Mouse (Mus musculus) hindbrain, embryonic 16.5 days (tissue): ENCODE measurements around the gene Zfp266. TPM values are rescaled to one million over a fixed set of nuclear protein-coding genes. Genes with fewer than 3 reads are reported as not detected.
"Not testable (repeated sequence)": the region's sequence is repeated elsewhere in the genome, so short reads cannot be mapped to it uniquely, and the experiment has no call there.

Experiments used
- ATAC-seq: fragments of 200-750 bp; cut with Nextera tagmentation; 2 replicates; pipeline ENCODE4 v1.8.0; 2017; ENCODE audit warnings: moderate TSS enrichment, moderate library complexity
- H3K27ac ChIP-seq: fragments of 300-500 bp; sonication (generic); 2 replicates; pipeline ENCODE4 v1.5.1; 2014; ENCODE audit warnings: low read depth, mild to moderate bottlenecking, control low read depth, low read length, moderate library complexity
- H3K27me3 ChIP-seq: fragments of 300-500 bp; sonication (generic); replicated peaks from 2 replicates; pipeline ENCODE4 v1.6.1; 2014; ENCODE audit warnings: low read length; ENCODE audit not compliant: control insufficient read depth, insufficient read depth
- H3K36me3 ChIP-seq: fragments of 300-500 bp; sonication (generic); 2 replicates; pipeline ENCODE4 v1.6.1; 2014; ENCODE audit warnings: mild to moderate bottlenecking, low read length, moderate library complexity, mixed read lengths; ENCODE audit not compliant: control insufficient read depth, insufficient read depth
- H3K4me1 ChIP-seq: fragments of 300-500 bp; sonication (generic); 2 replicates; pipeline ENCODE4 v1.6.1; 2014; ENCODE audit warnings: low read depth, low read length; ENCODE audit not compliant: control insufficient read depth, insufficient read depth
- H3K4me2 ChIP-seq: fragments of 300-500 bp; sonication (generic); 2 replicates; pipeline ENCODE4 v1.6.1; 2014; ENCODE audit warnings: mild to moderate bottlenecking, low read length, control low read depth, moderate library complexity
- H3K4me3 ChIP-seq: fragments of 300-500 bp; sonication (generic); 2 replicates; pipeline ENCODE4 v1.5.1; 2014; ENCODE audit warnings: mild to moderate bottlenecking, low read length, control low read depth, moderate library complexity
- H3K9ac ChIP-seq: fragments of 300-500 bp; sonication (generic); 2 replicates; pipeline ENCODE4 v1.6.1; 2014; ENCODE audit warnings: low read depth, mild to moderate bottlenecking, control low read depth, low read length, moderate library complexity
- H3K9me3 ChIP-seq: fragments of 300-500 bp; sonication (generic); 2 replicates; pipeline ENCODE4 v1.6.1; 2014; ENCODE audit warnings: mild to moderate bottlenecking, low read length, moderate library complexity; ENCODE audit not compliant: control insufficient read depth
- WGBS: fragments of 180-500 bp; shearing (Covaris S2); extraction: QIAGEN DNeasy Blood & Tissue Kit; methylation state at CpG from one replicate; pipeline ENCODE4 v1.1.7; 2014; 5-methylcytosine and 5-hydroxymethylcytosine counted together
- polyA plus RNA-seq: library from polyadenylated mRNA; unstranded; fragments of >200 nt; fragmentation: Nextera tagmentation; extraction: Ambion mirVana; gene quantifications from 2 replicates; pipeline ENCODE4 v1.2.1, GENCODE M21; 2015

The Zfp266 gene
- 84.6 and 91.4 TPM in 2 replicates for polyA plus RNA-seq

DNA sequence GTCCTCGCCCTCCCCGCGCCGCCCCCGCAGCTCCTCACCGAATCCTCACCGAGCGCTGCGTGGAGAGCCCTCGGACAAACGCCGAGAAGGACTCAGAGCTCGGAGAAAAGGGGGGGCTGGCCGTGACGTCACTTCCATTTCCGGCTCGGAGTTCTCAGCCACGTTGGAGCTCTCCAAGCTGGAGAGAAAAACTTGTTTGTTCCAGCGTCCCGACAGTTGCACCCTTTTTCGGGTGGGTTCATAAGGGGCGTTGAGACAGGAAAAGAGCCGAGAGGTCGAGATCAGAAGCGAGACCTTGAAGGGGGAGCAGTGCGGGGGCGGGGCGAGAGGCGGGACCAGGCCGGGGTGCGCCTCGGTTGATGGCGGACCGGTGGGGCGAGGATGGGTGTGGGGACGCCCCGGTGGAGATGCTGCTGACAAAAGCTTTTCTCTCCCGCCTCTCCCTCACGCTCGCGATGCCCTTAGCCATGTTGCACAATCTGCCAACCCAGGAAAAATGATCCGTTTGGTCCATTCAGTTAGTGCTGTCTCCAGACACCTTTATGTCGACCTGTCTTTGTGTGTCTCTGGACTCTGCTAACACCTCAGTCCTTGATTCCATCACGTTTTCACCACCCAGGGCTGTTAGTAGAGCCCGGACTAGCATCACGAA is at the start of gene Zfp266:
Zfp266 (minus strand) TSS at position 112 of the 652 bp plus-strand sequence.
- Histone ChIP-seq H3K9ac (peak within 1 kb of the TSS; percentile 97), H3K27ac (peak within 1 kb of the TSS; percentile 98), H3K36me3 (no peaks in the 10 kb centered on the region), H3K4me3 (peak within 1 kb of the TSS; percentile 95), H3K4me1 (peaks cover 28% of the 10 kb centered on the region), H3K27me3 (no peaks in the 10 kb centered on the region), H3K4me2 (peak within 1 kb of the TSS; percentile 85), H3K9me3 (no peaks in the 10 kb centered on the region)
- peak; percentile 96 for ATAC-seq
- 0% methylated on average over 43 of the region's 46 CpGs for WGBS

- not testable (repeated sequence) for H3K4me1 ChIP-seq, H3K27ac ChIP-seq, H3K36me3 ChIP-seq, H3K4me2 ChIP-seq, H3K4me3 ChIP-seq, H3K27me3 ChIP-seq, H3K9ac ChIP-seq, ATAC-seq, H3K9me3 ChIP-seq
- 80% methylated on average over 3 of the region's 3 CpGs for WGBS
Observed at GRCm38 (mm10) chr9:20565326-20566030, 44.3 kb upstream of the Zfp266 start.

DNA sequence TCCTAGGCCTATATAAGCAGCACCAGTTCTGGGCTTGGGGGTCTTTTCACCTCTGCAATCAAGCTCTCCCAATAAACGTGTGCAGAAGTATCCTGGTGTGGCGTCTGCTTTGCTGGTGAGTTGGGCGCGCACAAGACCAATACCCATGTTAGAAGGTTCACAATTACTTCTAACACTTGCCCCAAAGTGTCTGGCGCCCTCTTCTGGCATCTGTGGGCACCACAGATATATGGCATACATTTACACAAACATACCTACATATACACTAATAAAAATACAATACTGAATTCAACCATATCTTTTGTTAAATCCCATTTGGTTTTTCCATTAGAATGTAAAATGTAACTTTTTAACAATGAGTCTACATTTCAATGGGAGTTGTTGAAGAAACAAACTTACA is 41.0 kb upstream of the Zfp266 start:
- Histone ChIP-seq H3K9me3 (no peaks in the 10 kb centered on the region), H3K4me3 (no peak overlapping the region), H3K4me1 (no peaks in the 10 kb centered on the region), H3K27ac (no peak overlapping the region), H3K9ac (no peak overlapping the region), H3K27me3 (no peaks in the 10 kb centered on the region), H3K36me3 (no peaks in the 10 kb centered on the region), H3K4me2 (no peak overlapping the region)
- ATAC-seq = no peak
- WGBS = 87% methylated on average over 5 of the region's 5 CpGs

GRCm38 (mm10) chr9:20552698-20553097 is 31.5 kb upstream of the Zfp266 start:
- no peak for ATAC-seq
- no peaks in the 10 kb centered on the region for H3K4me1 ChIP-seq
- no peak overlapping the region for H3K9ac ChIP-seq
- no peak overlapping the region for H3K27ac ChIP-seq
- WGBS = 80% methylated on average over 1 of the region's 1 CpGs
- H3K4me3 ChIP-seq = no peak overlapping the region
- H3K9me3 ChIP-seq = no peaks in the 10 kb centered on the region
- no peak overlapping the region for H3K4me2 ChIP-seq
- peaks cover 2% of the 10 kb centered on the region; the same call in 1 of the 2 replicates for H3K27me3 ChIP-seq
- H3K36me3 ChIP-seq = no peaks in the 10 kb centered on the region

DNA sequence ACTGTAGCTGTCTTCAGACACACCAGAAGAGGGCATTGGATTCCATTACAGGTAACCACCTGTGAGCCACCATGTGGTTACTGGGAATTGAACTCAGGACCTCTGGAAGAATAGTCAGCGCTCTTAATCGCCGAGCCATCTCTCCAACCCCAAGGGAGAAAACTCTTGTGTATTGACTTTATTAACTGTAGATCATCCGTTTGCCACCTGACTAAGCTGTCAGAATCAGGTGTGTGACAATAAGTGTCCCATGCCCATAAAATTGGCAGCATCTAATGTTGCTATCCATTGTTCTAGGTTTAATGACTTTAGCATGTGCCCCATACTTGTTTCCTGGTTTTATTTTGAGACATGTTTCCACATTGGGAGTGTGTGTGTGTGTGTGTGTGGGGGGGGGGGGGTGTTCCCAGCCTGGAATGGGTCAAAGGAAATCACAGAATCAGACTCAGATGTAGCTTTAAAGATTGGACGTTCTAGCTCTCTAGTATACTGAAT is 30.6 kb upstream of the Zfp266 start:
- WGBS = 64% methylated on average over 5 of the region's 5 CpGs
- Histone ChIP-seq H3K27me3 (peaks cover 2% of the 10 kb centered on the region; the same call in 1 of the 2 replicates), H3K4me3 (no peak overlapping the region), H3K36me3 (no peaks in the 10 kb centered on the region), H3K9ac (no peak overlapping the region), H3K9me3 (no peaks in the 10 kb centered on the region), H3K4me2 (no peak overlapping the region), H3K4me1 (no peaks in the 10 kb centered on the region), H3K27ac (no peak overlapping the region)
- ATAC-seq = no peak

DNA sequence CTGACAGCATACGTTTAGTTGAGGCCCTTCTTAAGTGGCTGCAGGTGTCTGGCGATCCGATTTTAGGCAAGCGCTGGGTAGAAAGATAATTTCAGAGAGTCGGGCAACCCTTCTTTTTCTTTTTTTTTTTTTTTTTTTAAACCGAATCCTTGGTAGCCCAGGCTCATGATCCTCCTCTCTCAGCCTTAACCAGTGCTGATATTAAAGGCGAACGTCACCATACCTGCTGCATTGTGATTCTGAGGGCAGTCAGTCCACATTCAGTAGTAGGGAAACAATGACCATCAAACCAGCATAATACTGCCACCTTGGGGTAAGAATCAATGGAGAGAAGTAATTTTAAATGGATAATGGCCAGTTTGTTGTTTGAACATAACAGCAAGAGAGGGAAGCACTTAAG is 23.9 kb upstream of the Zfp266 start:
- WGBS = 27% methylated on average over 8 of the region's 8 CpGs
- Histone ChIP-seq H3K27me3 (peaks cover 2% of the 10 kb centered on the region; the same call in 1 of the 2 replicates), H3K4me2 (peak overlapping the region; percentile 93), H3K9me3 (no peaks in the 10 kb centered on the region), H3K4me3 (peak overlapping the region; percentile 51), H3K4me1 (peaks cover 12% of the 10 kb centered on the region; the same call in 1 of the 2 replicates), H3K36me3 (no peaks in the 10 kb centered on the region), H3K27ac (peak overlapping the region; percentile 89), H3K9ac (peak overlapping the region; percentile 71)
- ATAC-seq = peak; percentile 47; the same call in 1 of the 2 replicates

DNA sequence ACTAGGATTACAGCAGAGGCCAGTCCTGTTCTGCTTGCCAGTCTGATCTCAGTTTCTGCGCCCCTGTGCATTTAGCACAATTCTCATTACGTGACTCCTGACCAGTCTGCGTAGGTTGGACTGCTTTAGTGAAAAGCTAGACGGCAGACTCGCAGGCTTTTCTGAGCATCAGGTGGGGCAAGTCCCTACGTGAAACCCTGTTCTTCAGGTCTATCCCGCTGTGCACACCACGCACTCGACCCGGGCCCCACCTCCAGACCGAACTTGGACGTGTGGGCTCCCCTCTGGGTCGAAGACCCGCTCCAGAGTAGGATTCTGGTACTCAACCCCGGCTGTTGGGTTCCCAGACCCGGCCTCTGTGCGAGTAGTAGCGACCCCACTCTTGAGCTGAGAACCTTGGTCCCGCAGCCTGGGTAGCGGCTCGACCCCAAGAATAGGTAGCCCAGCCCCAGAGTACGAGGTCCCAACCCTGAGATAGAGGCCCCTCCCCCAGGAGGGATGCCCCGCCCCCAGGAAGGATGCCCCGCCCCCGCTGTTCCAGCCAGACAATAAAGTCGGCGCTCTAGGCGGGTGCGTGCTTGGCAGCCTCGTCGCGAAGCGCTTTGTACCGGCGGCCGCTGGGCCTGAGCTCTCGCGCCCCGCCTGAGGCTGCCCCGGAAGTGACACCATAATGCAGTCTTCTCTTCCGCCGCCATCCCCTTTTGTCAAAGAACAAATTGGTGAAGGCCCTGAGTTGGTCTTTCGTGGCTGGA is 23.0 kb upstream of the Zfp266 start:
- peak overlapping the region; percentile 51 for H3K4me3 ChIP-seq
- H3K4me2 ChIP-seq = peak overlapping the region; percentile 93
- H3K36me3 ChIP-seq = no peaks in the 10 kb centered on the region
- WGBS = under 1% methylated on average over 43 of the region's 43 CpGs
- ATAC-seq = peak; percentile 97
- no peaks in the 10 kb centered on the region; the same call in 1 of the 2 replicates for H3K27me3 ChIP-seq
- peak overlapping the region; percentile 71 for H3K9ac ChIP-seq
- H3K9me3 ChIP-seq = no peaks in the 10 kb centered on the region
- peaks cover 12% of the 10 kb centered on the region; the same call in 1 of the 2 replicates for H3K4me1 ChIP-seq
- H3K27ac ChIP-seq = peak overlapping the region; percentile 89

GRCm38 (mm10) chr9:20543496-20543895 is 22.3 kb upstream of the Zfp266 start:
- whole genome bisulfite sequencing = 36% methylated on average over 6 of the region's 6 CpGs
- no peak for ATAC-seq
- no peaks in the 10 kb centered on the region for H3K9me3 ChIP-seq
- H3K4me3 ChIP-seq = no peak overlapping the region
- no peaks in the 10 kb centered on the region for H3K27me3 ChIP-seq
- H3K4me2 ChIP-seq = no peak overlapping the region; the same call in 1 of the 2 replicates
- H3K27ac ChIP-seq = peak overlapping the region; percentile 89
- H3K36me3 ChIP-seq = no peaks in the 10 kb centered on the region
- no peak overlapping the region for H3K9ac ChIP-seq
- peaks cover 12% of the 10 kb centered on the region; the same call in 1 of the 2 replicates for H3K4me1 ChIP-seq
